Mouse (Mus musculus): ENCODE results near the gene Sh3bgrl3.

GRCm38 (mm10) chr4:134128983-134129362, 384 bp upstream of the Sh3bgrl3 start:
- TF ChIP-seq CTCF (IDR thresholded peaks at IDR 0.05; ENCODE audit: borderline replicate concordance, insufficient read depth, low read depth, low read length) (no peak), POLR2A (IDR thresholded peaks at IDR 0.05; ENCODE audit: borderline replicate concordance, insufficient read depth, low read length) (no peak)

All from cerebellum, adult 2 months (tissue).